Mouse (Mus musculus) activated CD4-positive, CD25-positive, alpha-beta regulatory T cell, adult 4 months (primary cell): ENCODE data around the gene Rps27l. TPM values are rescaled to one million over a fixed set of nuclear protein-coding genes. Genes with fewer than 3 reads are reported as not detected.
A peak's percentile ranks its signal among the peaks of the same experiment; 100 is the strongest.

Source experiments
- ATAC-seq: one replicate; pipeline ENCODE4 v1.8.0; 2017
- polyA plus RNA-seq, 2 experiments: library from polyadenylated mRNA; unstranded; fragments of 100-300 nt; shearing (Covaris generic); gene quantifications; one replicate each; pipeline ENCODE4 v1.2.1; 2017

Rps27l gene
- polyA plus RNA-seq, 2 experiments from 2014 or later, result 217 to 295 TPM

GRCm38 (mm10) chr9:66985377-66985776 is 39.5 kb downstream of the Rps27l start:
- no peak for ATAC-seq

- ATAC-seq, result no peak
Measured at GRCm38 (mm10) chr9:66988198-66988887, 42.5 kb downstream of the Rps27l start.

GRCm38 (mm10) chr9:66988888-66989414 is 43.1 kb downstream of the Rps27l start:
- ATAC-seq, result peak; percentile 24

GRCm38 (mm10) chr9:66989581-66989980 is 43.7 kb downstream of the Rps27l start:
- no peak for ATAC-seq

- peak; percentile 65 for ATAC-seq
Measured at GRCm38 (mm10) chr9:66990046-66990445, 44.2 kb downstream of the Rps27l start.

GRCm38 (mm10) chr9:66991021-66991749 is 45.3 kb downstream of the Rps27l start:
- no peak for ATAC-seq

GRCm38 (mm10) chr9:66991750-66992410 is 46.0 kb downstream of the Rps27l start:
- ATAC-seq, result no peak

Other genes starting within 250 kb of the Rps27l start
- gene Car12, start 232.4 kb upstream of the Rps27l start, polyA plus RNA-seq, result 10 to 100 TPM in 1 of 2 experiments, 1 to 10 TPM in 1; 9.0 to 11.3 TPM
- gene Aph1b, start 150.6 kb upstream of the Rps27l start, polyA plus RNA-seq, result 1 to 10 TPM in 1 of 2 experiments, under 1 TPM in 1; 0.63 to 2.2 TPM
- gene Gm10647, start 149.0 kb upstream of the Rps27l start, polyA plus RNA-seq, result not detected
- 1 to 10 TPM in 1 of 2 experiments, not detected in 1; 1.2 TPM for gene Aph1c, start 111.4 kb upstream of the Rps27l start, polyA plus RNA-seq
- gene Rab8b, start 26.4 kb upstream of the Rps27l start, polyA plus RNA-seq, result 100 to 1,000 TPM; 157 to 180 TPM
- 1 to 10 TPM; 3.8 to 5.9 TPM for gene Lactb, start 29.4 kb downstream of the Rps27l start, polyA plus RNA-seq
- 10 to 100 TPM; 30.8 to 35.8 TPM for gene Tpm1, start 103.3 kb downstream of the Rps27l start, polyA plus RNA-seq